Mouse (Mus musculus): ENCODE data around the gene Tbc1d19.

- TF ChIP-seq POLR2A (IDR thresholded peaks at IDR 0.05; ENCODE audit: borderline replicate concordance, control insufficient read depth, low read depth, low read length) (no peak), CTCF (IDR thresholded peaks at IDR 0.05; ENCODE audit: control insufficient read depth, insufficient read depth, low read length) (no peak)
Measured at GRCm38 (mm10) chr5:53947549-53948183, 138.3 kb downstream of the Tbc1d19 start.

Data from bone marrow, adult 2 months (tissue).